Mouse (Mus musculus): Measurements from ENCODE around the gene Cebpzos.

Gene Cebpzos

GRCm38 (mm10) chr17:78937229-78937853 is 21.0 kb downstream of the Cebpzos start:
- no peak for DNase-seq (ENCODE audit: low read depth, low spot score)

GRCm38 (mm10) chr17:78938927-78939326 is 22.6 kb downstream of the Cebpzos start:
- DNase-seq (ENCODE audit: low read depth, low spot score), result no peak

- no peak for DNase-seq (ENCODE audit: low read depth, low spot score)
Measured at GRCm38 (mm10) chr17:78942579-78942978, 26.3 kb downstream of the Cebpzos start.

GRCm38 (mm10) chr17:78951225-78951624 is 34.9 kb downstream of the Cebpzos start:
- no peak for DNase-seq (ENCODE audit: low read depth, low spot score)

GRCm38 (mm10) chr17:78952070-78952469 is 35.8 kb downstream of the Cebpzos start:
- DNase-seq (ENCODE audit: low read depth, low spot score), result no peak

- no peak for DNase-seq (ENCODE audit: low read depth, low spot score)
Measured at GRCm38 (mm10) chr17:78953240-78953639, 36.9 kb downstream of the Cebpzos start.

GRCm38 (mm10) chr17:78959473-78959872 is 43.2 kb downstream of the Cebpzos start:
- DNase-seq (ENCODE audit: low read depth, low spot score), result no peak

GRCm38 (mm10) chr17:78964387-78964786 is 48.1 kb downstream of the Cebpzos start:
- DNase-seq (ENCODE audit: low read depth, low spot score), result no peak

- no peak for DNase-seq (ENCODE audit: low read depth, low spot score)
Measured at GRCm38 (mm10) chr17:78966092-78966883, 50.0 kb downstream of the Cebpzos start.

- no peak for DNase-seq (ENCODE audit: low read depth, low spot score)
Measured at GRCm38 (mm10) chr17:78968500-78968899, 52.2 kb downstream of the Cebpzos start.

Data from retina, adult 2 months (tissue).